Mouse (Mus musculus): ENCODE data around the gene Gm26741.
"Not testable (repeated sequence)": the region's sequence is repeated elsewhere in the genome, so short reads cannot be mapped to it uniquely, and the experiment has no call there.

Gene Gm26741

GRCm38 (mm10) chr10:52358467-52358866 is at the start of gene Gm26741:
TSS of gene Gm26741 (plus strand) at chr10:52358767.
- DNase-seq (ENCODE audit: low read depth, low spot score), result no peak

GRCm38 (mm10) chr10:52309196-52309595 is 49.4 kb upstream of the Gm26741 start:
- peak; percentile 2 for DNase-seq (ENCODE audit: low read depth, low spot score)

GRCm38 (mm10) chr10:52319506-52320286 is 38.9 kb upstream of the Gm26741 start:
- no peak for DNase-seq (ENCODE audit: low read depth, low spot score)

- DNase-seq (ENCODE audit: low read depth, low spot score), result no peak
Measured at GRCm38 (mm10) chr10:52321918-52322317, 36.6 kb upstream of the Gm26741 start.

GRCm38 (mm10) chr10:52331007-52331406 is 27.6 kb upstream of the Gm26741 start:
- DNase-seq (ENCODE audit: low read depth, low spot score), result peak; percentile 43

- DNase-seq (ENCODE audit: low read depth, low spot score), result not testable (repeated sequence)
Measured at GRCm38 (mm10) chr10:52343324-52343723, 15.2 kb upstream of the Gm26741 start.

GRCm38 (mm10) chr10:52353184-52353583 is 5.4 kb upstream of the Gm26741 start:
- DNase-seq (ENCODE audit: low read depth, low spot score), result peak; percentile 6

- DNase-seq (ENCODE audit: low read depth, low spot score), result no peak
Measured at GRCm38 (mm10) chr10:52360241-52360735, 1.7 kb downstream of the Gm26741 start.

- DNase-seq (ENCODE audit: low read depth, low spot score), result no peak
Measured at GRCm38 (mm10) chr10:52360862-52361609, 2.5 kb downstream of the Gm26741 start.

GRCm38 (mm10) chr10:52368376-52368775 is 9.8 kb downstream of the Gm26741 start:
- no peak for DNase-seq (ENCODE audit: low read depth, low spot score)

- DNase-seq (ENCODE audit: low read depth, low spot score), result no peak
Measured at GRCm38 (mm10) chr10:52373834-52374233, 15.3 kb downstream of the Gm26741 start.

GRCm38 (mm10) chr10:52374651-52375050 is 16.1 kb downstream of the Gm26741 start:
- no peak for DNase-seq (ENCODE audit: low read depth, low spot score)

GRCm38 (mm10) chr10:52376422-52376821 is 17.9 kb downstream of the Gm26741 start:
- DNase-seq (ENCODE audit: low read depth, low spot score), result no peak

GRCm38 (mm10) chr10:52377813-52378212 is 19.2 kb downstream of the Gm26741 start:
- no peak for DNase-seq (ENCODE audit: low read depth, low spot score)

GRCm38 (mm10) chr10:52381321-52381801 is 22.8 kb downstream of the Gm26741 start:
- DNase-seq (ENCODE audit: low read depth, low spot score), result peak; percentile 42

- peak; percentile 97 for DNase-seq (ENCODE audit: low read depth, low spot score)
Measured at GRCm38 (mm10) chr10:52381845-52382591, 23.5 kb downstream of the Gm26741 start, which contains the start of gene Gopc. TSS of gene Gopc (minus strand) at chr10:52382124.

- no peak for DNase-seq (ENCODE audit: low read depth, low spot score)
Measured at GRCm38 (mm10) chr10:52383022-52383421, 24.5 kb downstream of the Gm26741 start.

- no peak for DNase-seq (ENCODE audit: low read depth, low spot score)
Measured at GRCm38 (mm10) chr10:52383522-52383921, 25.0 kb downstream of the Gm26741 start.

GRCm38 (mm10) chr10:52384823-52385610 is 26.4 kb downstream of the Gm26741 start:
- DNase-seq (ENCODE audit: low read depth, low spot score), result peak; percentile 35

GRCm38 (mm10) chr10:52387192-52387591 is 28.6 kb downstream of the Gm26741 start:
- no peak for DNase-seq (ENCODE audit: low read depth, low spot score)

- DNase-seq (ENCODE audit: low read depth, low spot score), result no peak
Measured at GRCm38 (mm10) chr10:52388922-52389430, 30.4 kb downstream of the Gm26741 start, which contains the start of gene Nepn. TSS of gene Nepn (plus strand) at chr10:52388972.

Data from mesoderm, embryonic 11.5 days (tissue).